Mouse (Mus musculus) heart, adult 18-20 months (tissue): ENCODE data around the gene Lsr. TPM values are rescaled to one million over a fixed set of nuclear protein-coding genes. Genes with fewer than 3 reads are reported as not detected.
"Not testable (repeated sequence)": the region's sequence is repeated elsewhere in the genome, so short reads cannot be mapped to it uniquely, and the experiment has no call there.

Experiments used
- DNase-seq, 2 experiments: peaks; one replicate each; pipeline ENCODE4 v3.0.0; 2021 to 2022; ENCODE audit warnings: mixed read lengths in 1 of 2
- total RNA-seq, 2 experiments: library from RNA; stranded (reverse); gene quantifications; 2 replicates each; pipeline ENCODE4 v1.2.3; 2021

Gene Lsr
- total RNA-seq, 2 experiments from 2014 or later, result 4.2 to 5.2 TPM

DNA sequence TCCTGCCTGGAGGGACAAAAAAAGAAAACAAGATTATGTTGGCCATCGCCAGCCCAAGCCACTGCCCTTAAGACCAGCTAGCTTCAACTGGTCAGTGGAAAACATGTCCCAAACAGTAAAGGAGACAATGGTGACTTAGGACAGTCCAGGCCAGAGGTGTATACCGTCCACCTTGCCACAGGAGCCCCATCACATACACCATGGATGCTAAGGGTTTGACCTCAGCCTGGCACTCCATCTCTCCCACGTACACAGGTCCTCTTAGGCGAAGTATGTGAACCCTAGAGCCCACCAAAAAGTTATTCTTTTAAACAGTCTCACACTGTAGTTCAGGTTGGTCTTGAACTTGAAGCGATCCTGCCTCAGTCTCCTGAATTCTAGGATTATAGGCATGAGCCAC is 10.4 kb downstream of the Lsr start:
- no peak for DNase-seq

DNA sequence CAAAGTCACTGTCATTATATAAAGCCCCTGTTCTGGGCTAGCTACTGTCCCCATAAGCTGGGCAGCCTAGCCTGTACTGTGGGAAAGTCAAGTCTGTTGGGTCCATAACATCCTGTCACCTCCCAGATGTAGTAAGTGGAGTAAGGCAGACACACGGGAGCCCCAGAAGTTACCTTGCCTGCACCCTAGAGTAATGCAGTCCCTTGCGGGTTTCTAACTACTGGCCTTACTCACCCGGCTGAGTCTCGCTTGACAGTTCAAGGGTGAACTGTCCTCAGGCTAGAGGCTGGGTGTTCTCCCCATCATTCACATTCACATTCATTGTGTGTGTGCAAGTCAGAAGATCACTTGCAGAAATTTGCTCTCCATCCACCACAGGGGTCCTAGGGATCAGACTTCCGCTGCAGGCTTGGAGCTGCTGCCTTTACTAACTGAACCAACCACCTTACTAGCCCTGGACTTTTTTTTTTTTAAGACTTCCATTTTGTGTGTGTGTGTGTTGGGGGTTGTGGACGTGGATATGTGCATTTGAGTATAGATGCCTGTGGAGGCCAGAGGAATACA is 13.4 kb downstream of the Lsr start:
- DNase-seq, result no peak

DNA sequence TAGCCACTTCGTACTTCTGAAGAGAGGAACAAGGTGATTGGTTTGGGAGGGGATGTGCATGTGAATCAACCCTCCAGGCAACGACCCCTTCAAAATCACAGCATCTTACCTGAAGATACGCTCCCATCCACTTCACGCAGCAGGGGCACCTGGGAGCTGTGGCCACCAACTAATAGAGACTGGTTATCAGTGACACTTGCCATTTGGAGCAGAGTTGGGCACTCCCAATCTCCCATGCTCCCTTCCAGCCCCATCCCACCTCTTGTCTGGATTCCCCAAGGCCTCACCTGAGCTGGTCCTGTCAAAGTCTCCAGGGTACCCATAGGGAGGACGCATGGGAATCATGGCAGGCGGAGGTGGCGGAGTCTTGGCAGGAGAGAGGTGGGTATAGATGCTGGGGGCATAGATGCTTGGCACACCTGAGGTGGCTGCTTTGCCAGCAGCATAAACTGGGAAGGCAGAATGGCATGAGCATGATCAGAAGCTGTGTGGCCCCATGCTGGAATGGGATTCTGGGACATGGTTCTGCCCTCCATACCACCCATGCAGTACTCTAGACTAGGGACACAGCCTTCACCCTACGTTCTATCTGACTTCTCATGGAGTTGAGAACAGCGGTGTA is 14.3 kb downstream of the Lsr start:
- no peak for DNase-seq

DNA sequence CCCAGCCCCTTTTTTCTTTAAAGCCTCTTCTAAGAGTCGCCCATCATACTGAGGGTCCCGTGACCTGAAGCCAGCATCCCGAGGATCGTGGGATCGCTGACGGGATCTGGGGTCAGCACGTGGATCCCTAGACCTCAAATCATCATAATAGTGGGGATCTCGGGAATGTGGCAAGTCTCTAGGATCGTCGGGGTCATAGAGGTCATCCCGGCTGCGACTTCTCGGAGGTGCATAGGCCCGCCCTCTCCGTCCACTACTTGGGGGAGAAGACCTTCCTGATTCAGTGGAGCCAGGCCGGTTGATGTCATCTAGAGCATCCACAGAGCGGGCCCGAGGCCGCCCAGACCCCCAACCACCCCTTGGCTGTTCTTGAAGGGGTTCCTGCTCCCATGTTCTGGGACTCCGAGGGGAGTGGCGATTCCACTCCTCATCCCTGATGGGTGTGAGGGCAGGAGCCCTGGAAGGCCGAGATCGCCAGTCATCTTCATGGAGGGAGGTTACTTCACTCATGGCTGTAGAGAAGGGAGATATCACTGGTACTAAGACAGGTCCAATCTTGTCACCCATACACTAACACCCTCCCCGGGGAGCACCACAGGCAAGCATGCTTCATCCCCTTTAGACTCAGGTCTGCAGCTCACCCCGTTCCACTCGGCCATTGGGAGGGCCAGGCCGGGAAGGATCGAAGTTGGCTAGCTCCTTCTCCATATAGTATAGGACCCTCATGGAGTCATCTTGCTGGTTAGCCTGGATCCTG is 15.0 kb downstream of the Lsr start:
- DNase-seq, result peak in 1 of 2 experiments; percentile 29

DNA sequence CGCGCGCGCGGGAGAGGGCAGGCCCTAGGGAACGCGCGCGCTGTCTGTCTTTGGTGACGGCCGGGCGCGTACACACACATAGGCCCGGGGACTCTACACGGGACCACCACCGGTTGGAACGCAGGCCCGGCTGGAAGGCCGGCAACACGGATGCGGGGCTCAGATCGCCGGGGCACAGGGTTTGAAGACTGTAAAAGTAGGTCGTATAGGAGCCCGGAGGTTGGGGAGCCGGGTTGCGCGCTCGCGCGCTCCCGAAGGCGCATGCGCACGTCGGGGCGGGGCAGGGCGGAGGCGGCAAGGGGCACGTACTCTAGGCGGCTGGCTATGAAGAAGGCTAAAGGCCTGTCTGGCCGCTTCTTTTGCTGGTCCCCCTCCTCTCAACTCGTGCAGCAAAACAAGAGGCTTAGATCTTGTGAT is 15.9 kb downstream of the Lsr start:
- peak; percentile 95 to 97 for DNase-seq

DNA sequence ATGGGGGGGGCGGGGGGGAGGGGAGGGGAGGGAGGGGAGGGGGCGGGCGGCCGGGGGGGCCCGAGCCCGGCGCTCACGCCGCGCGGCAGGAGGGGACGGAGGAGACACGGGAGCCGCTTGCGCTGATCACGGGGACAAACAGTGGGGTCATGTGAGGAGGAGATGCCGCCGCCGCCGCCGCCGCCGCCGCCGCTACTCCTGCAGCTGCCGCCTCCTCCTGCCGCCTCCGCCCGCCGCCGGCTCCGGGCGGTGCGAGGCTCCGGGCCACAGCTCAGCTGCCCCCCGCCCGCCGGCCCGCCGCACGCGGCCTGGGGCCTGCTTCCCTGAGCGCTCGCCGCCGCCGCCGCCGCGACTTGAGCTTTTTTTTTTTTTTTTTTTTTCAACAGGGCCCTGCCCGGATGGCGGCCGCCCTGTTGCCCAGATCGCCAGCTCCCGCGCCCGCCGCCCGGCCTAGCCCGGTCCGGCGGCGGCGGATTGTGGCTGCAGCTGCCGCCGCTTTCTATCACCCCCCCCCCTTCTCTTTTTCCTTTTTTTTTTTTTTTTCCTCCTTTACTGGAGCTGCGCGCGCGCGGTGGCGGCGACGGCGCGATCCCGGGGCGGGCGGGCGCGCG is 16.4 kb downstream of the Lsr start, which contains the start of gene Usf2:
Usf2 (minus strand) TSS at position 48 of the 611 bp plus-strand sequence.
- peak; percentile 79 to 88 for DNase-seq

DNA sequence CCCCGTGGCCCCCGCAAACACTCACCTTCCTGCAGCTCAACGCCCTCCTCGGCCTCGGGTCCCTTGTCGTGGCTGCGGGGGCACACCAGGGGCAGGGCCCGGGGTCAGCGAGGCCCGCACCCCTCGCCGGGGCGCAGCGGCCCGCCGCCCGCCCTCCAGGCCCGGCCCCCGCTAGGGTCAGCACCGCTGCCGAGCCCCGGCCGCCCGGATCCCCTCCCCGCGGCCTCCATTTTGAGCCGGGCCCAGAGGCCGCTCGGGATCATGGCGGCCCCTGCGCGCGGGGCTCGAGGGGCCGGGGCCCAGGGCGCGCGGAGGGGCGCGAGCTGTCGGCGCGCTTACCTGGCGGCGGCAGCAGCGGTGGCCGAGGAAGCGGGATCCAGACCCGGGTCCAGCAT is 16.9 kb downstream of the Lsr start:
- no peak for DNase-seq

DNA sequence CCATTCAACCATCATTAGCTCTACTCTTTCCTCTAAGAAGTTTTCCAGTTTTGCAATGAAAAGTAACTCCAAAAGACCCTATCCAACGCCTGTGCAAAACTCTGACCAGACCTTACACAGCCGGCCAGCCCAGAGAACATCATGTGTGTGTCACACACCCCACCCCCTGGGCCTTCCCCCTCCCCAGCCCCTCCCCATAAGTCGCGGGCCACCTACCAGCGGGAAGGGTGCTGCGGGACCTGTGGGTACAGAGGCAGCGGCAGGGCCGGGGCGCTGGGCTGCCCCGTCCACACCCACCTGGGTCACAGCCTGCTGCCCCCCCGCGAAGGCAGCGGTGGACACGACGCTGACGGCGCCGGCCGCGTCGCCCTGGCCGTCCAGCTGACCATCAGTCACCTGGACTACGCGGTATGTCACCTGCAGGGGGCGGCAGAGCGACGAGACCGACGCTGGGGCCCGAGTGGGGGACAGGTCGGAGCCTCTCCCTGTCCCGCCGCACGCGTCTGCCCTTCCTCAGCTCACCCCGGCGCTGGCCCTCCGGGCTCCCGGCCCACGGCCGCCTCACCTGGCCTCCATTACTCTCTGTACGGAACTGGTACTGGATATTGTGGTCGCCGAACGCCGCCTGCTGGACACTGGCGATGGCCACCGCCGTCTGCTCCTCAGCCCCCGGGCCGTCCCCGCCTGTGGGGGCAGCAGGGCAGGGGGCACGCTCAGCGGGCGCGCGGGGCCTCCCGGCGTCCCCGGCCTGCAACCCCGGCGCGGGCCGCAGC is 17.5 kb downstream of the Lsr start:
- peak; percentile 93 to 96 for DNase-seq

DNA sequence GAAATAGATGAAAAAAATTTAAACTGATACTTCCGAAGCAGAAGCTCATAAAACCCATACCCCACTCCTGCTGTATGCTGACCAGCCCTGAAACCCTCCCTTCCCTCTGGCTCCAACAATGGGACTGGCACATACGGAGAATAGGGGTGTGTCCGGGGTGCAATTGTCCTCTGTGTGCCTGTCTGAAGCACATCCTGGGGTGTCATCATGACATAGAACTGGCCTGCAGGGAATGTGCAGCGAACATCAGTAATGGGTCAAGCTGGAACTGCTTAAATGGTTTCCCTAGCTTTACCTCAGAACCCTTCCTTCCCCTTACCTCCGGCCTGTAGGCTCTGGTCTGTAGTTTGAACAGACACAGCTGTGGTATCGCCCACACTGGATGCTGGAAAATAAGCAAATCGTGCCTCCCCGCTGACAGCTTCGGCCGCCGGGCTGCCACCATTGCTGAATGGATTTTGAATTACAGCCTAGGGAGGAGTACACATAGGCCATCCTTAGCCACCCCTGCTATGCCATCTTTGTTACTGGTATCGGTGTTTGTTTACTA is 18.2 kb downstream of the Lsr start:
- no peak for DNase-seq

DNA sequence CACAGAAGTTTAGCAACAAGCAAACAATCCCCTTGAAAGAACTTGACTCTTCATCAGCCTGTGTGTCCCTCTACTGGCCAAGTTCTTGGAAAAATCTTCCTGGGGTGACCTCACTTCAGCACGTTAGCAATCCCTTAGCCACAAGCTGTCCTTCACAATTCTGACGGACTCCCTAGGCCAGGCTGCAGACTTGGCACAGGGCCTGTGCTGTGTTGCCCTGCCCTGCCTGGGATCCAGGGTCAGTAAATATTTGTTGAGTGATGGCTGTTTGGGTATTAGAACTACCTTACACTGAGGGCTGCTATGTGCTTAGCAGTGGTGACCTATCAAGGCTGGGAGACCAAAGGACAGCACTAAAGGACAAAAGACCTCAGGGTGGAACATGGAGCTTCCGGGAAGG is 19.2 kb downstream of the Lsr start:
- no peak for DNase-seq

DNA sequence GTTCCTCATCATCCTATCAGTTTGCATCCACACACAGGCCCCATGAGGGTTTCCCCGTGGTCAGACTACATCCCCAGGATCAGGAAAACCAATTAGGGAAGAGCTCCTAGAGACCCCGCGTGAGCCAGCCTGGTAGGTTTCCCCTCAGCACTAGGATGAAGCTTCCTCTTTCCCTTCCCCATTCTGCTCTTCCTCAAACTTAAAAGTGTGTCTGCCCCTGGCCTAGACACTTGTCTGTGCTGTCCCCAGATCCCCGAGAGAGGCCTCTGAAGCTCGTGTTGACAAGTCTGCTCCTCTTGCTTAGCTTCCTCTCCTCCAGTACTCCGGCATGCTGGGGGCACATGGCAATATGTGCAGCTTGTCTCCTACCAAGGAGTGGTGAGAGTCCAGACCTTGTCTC is 19.8 kb downstream of the Lsr start:
- DNase-seq, result peak in 1 of 2 experiments; percentile 64

DNA sequence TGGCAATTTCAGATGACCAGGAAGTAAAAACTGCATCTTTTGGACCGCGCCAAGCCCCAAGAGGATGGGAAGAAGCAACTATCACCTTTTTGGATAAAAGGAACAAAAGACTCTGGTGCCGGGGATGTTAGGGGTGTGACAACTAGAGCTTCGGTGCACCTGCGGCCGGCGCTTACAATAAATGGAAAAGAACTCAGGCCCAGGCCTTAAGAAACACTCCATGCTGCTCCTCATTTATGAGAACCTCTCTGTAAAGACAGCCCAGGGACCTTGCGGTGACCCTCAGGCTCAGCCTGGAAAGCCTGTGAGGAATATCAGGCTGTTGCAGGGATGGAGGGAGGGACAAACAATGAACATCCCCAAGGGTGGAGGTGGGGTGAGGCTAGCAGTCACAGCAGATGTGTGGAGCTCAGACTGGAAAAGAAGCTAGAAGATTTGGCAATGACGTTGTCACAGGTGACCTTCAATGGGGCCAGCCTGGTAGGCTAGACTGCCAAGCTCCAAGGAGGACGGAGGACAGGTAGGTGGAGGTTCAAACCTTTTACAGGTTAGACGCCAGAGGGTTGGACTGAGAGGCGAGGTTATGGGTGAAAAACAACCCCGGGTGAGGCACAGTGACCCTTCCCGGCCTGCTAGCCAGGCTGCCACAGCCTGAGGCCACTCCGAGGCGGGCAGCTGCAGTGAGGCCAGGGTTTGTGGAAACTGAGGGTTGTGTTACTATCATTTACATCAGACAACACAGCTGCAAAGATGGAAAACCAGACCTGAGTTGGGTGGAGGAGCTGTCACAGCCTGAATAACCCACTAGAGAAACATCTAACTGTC is 20.6 kb downstream of the Lsr start:
- no peak for DNase-seq

DNA sequence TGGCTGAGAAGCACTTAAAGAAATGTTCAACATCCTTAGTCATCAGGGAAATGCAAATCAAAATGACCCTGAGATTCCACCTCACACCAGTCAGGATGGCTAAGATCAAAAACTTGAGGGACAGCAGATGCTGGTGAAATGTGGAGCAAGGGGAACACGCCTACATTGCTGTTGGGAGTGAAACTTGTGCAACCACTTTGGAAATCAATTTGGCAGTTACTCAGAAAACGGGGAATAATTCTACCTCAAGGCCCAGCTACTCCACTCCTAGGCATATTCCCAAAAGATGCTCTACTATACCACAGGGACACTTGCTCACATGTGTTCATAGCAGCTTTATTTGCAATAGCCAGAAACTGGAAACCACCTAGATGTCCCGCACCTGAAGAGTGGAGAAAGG is 23.4 kb downstream of the Lsr start:
- DNase-seq, result not testable (repeated sequence)

DNA sequence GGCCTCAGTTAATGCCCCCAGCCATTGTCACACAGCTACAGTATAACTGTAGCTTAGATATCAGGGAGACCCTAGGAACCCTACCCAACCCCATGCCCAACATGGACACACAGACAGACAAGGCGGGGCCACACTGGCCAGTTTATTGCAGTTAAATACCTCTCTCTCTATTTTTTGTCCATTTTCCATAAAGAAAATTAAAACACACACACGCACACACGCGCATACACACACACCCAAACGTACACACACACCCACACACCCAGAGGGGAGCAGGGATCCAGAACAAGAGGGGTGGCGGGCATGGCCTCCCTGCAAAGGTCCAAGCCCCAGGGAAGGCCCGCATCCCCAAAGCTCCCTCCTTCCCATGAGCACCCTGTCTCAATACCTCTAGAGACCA is 27.4 kb downstream of the Lsr start:
- DNase-seq, result no peak

DNA sequence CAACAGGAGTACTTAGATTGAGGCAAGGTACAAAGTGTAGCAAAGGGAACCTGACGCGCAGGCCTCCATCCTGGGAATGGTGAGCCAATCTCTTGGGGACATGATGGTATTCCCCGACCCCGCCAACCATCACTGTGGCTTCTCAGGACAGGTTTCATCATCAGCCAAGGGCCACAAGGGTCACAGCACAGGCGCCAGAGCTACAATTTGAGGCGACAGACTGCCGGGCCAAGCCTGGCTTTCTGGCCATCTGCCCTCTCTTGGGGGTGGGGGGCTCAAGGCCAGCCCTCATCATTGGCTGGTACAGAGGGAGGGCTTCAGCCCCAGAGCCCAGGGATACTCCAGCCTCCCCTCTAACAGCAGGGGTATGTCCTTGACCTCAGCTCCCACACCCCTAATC is 27.8 kb downstream of the Lsr start:
- not testable (repeated sequence) for DNase-seq

DNA sequence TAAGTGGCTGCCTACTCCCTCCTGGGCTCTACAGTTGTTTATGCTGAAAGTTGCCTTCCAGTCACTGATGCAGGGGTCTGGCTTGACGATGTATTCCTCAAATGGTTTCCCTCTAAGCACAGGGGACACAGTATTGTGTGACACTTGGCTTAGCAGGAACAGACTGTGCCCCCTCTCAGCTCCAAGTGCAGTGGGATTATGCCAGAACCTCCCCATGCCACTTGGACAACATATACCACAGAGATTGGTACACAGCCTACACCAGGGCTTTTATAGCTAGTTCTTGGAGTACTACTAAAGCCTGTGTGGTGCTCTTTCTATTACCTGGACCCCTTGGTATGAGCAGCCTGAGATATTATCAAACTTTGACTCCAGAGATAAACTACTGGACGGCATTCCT is 28.6 kb downstream of the Lsr start:
- not testable (repeated sequence) for DNase-seq

DNA sequence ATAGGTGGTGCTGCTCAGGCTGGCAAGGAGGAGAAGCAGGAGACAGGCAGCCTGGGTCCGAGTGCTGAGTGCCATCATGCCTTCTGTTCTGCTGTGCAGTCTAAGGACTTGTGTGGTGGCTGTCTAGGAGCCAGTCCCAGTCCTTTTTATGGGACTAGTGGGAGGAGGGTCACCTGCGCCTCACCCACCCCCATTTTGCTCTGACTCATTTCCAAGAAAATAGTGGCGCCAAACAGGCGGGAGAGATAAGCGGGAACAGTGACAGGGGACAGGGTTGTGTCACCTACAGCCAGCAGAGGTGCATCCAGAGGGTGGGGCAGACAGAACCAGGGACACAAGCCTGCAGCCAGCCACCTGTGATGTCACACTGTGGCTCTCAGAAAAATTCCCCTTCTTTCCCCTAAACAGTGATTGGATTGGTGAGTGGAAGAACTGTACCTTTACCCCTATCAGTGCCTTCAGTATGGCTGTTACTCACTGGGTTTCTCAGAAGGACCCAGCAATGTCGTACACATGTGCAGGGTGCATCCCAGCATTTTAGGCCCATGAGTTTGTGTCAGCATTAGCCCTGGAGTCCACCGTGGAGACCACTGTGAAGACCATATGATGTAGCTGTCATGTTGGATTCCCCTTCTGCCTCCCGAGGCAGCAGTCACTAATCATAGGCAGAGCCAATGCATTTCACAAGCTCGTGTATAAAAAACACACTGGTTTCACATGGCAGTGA is 29.2 kb downstream of the Lsr start, which contains the start of gene Hamp:
Hamp (minus strand) TSS at position 124 of the 727 bp plus-strand sequence.
- no peak for DNase-seq

DNA sequence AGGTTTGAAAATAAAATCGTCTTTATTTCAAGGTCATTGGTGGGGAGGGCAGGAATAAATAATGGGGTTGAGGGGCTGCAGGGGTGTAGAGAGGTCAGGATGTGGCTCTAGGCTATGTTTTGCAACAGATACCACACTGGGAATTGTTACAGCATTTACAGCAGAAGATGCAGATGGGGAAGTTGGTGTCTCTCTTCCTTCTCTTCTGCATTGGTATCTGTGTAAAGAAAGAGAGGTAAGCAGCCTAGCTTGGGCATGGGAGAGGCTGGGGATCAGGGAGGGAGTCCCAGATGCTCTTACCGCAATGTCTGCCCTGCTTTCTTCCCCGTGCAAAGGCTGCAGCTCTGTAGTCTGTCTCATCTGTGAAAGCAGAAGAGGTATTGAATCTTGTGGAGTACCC is 30.9 kb downstream of the Lsr start:
- DNase-seq, result not testable (repeated sequence)

DNA sequence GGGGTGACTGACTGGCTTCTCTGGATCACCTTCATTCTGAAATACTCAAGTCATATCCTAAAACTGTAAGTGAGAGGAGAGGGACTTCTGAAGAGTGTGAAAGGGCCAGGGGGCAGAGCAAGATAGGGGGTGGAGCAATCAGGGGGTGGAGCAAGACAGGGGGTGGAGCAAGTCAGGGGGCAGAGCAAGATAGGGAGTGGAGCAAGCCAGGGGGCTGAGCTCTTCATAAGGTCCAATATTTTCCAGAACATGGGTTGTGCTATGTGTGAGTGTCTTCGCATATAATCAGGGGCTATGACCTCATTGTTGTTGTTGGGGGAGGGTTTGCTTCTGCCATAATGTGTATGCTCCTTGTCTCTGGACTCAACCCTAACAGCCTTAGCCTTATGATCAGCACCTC is 33.2 kb downstream of the Lsr start:
- not testable (repeated sequence) for DNase-seq

DNA sequence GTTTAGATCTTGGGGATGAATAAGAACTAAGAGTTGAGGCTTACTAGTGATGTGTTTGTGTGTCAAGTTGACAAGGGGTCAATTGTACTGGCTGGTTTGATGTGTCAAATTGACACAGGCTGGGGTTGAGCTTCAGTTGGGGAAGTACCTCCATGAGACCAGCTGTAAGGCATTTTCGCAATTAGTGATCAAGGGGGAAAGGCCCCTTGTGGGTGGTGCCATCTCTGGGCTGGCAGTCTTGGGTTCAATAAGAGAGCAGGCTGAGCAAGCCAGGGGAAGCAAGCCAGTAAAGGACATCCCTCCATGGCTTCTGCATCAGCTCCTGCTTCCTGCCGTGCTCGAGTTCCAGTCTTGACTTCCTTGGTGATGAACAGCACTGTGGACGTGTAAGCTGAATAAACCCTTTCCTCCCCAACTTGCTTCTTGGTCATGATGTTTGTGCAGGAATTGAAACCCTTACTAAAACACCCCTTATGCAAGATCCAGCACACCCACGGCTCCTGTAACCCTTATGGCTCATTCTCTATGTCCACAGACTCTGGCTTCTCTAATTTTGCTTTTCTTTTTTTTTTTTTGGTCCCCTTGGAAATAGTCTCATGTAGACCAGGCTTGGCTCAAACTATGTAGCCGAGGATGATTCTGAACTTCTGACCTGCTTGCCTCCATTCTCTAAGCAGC is 37.7 kb downstream of the Lsr start:
- not testable (repeated sequence) for DNase-seq
